Mouse (Mus musculus) left cerebral cortex, adult 2 months (tissue): ENCODE measurements around the gene Ltc4s. TPM values are rescaled to one million over a fixed set of nuclear protein-coding genes. Genes with fewer than 3 reads are reported as not detected.

Source experiments
- DNase-seq, 2 experiments: peaks; one replicate each; pipeline ENCODE4 v3.0.0; 2021 to 2022; ENCODE audit warnings: low spot score in 2 of 2, mixed read lengths in 1 of 2; ENCODE audit errors: extremely low spot score in 1 of 2
- H3K27ac ChIP-seq: fragments of 200-600 bp; 2 replicates; pipeline ENCODE4 v1.8.1; 2022
- H3K4me3 ChIP-seq: fragments of 200-600 bp; 2 replicates; pipeline ENCODE4 v1.8.1; 2022
- CTCF ChIP-seq: fragments of 200-600 bp; IDR thresholded peaks from 2 replicates; pipeline ENCODE4 v1.8.1; 2022; ENCODE audit warnings: antibody characterized with exemption, mild to moderate bottlenecking, moderate library complexity
- intact Hi-C: fragments of 180-260 bp; cut with DNase I; formaldehyde crosslinking; loops from one replicate; pipeline ENCODE4 v1.15.1; 2025
- total RNA-seq, 2 experiments: library from RNA; stranded (reverse); gene quantifications; 2 replicates each; pipeline ENCODE4 v1.2.3; 2021

The Ltc4s gene
- total RNA-seq, 2 experiments from 2014 or later, result 5.9 to 8.7 TPM

GRCm38 (mm10) chr11:50217811-50218210 is 20.6 kb downstream of the Ltc4s start:
- H3K27ac ChIP-seq, result no peak overlapping the region
- TF ChIP-seq CTCF, result no peak
- intact Hi-C loops, result no loop called here
- no peak for DNase-seq
- H3K4me3 ChIP-seq, result no peak overlapping the region

- no peak overlapping the region for H3K4me3 ChIP-seq
- no peak for TF ChIP-seq CTCF
- no peak for DNase-seq
- intact Hi-C loops, result no loop called here
- H3K27ac ChIP-seq, result peak overlapping the region; percentile 16; the same call in 1 of the 2 replicates
Observed at GRCm38 (mm10) chr11:50216724-50217366, 21.6 kb downstream of the Ltc4s start.

- H3K27ac ChIP-seq, result peak overlapping the region; percentile 7; the same call in 1 of the 2 replicates
- no peak; the same call in 1 of the 2 replicates for TF ChIP-seq CTCF
- no peak overlapping the region for H3K4me3 ChIP-seq
- intact Hi-C loops, result no loop called here
- DNase-seq, result no peak
Observed at GRCm38 (mm10) chr11:50215633-50216032, 22.8 kb downstream of the Ltc4s start.

GRCm38 (mm10) chr11:50214631-50215030 is 23.8 kb downstream of the Ltc4s start:
- intact Hi-C loops, result no loop called here
- H3K27ac ChIP-seq, result no peak overlapping the region
- no peak for DNase-seq
- no peak overlapping the region for H3K4me3 ChIP-seq
- no peak; the same call in 1 of the 2 replicates for TF ChIP-seq CTCF

- Histone ChIP-seq H3K4me3 (peak overlapping the region; percentile 26), H3K27ac (peak overlapping the region; percentile 50)
- intact Hi-C loops, result no loop called here
- DNase-seq, result peak in 1 of 2 experiments; percentile 60
- no peak for TF ChIP-seq CTCF
Observed at GRCm38 (mm10) chr11:50212848-50213758, 25.3 kb downstream of the Ltc4s start.

- H3K27ac ChIP-seq, result peak overlapping the region; percentile 50
- DNase-seq, result no peak
- peak overlapping the region; percentile 26; the same call in 1 of the 2 replicates for H3K4me3 ChIP-seq
- TF ChIP-seq CTCF, result no peak
- intact Hi-C loops, result no loop called here
Observed at GRCm38 (mm10) chr11:50212060-50212739, 26.2 kb downstream of the Ltc4s start.

- peak overlapping the region; percentile 92 for H3K4me3 ChIP-seq
- peak overlapping the region; percentile 100 for H3K27ac ChIP-seq
- intact Hi-C loops, result loop anchor here (2.0 kb wide), 1 partner anchor 13 kb away; no protein-coding TSS in a partner anchor
- no peak for TF ChIP-seq CTCF
- DNase-seq, result no peak
Observed at GRCm38 (mm10) chr11:50211322-50212059, 26.9 kb downstream of the Ltc4s start.

- no peak; the same call in 1 of the 2 replicates for TF ChIP-seq CTCF
- H3K4me3 ChIP-seq, result peak within 1 kb of the TSS; percentile 92
- intact Hi-C loops, result loop anchor here (2.0 kb wide), 1 partner anchor 14 kb away; no protein-coding TSS in a partner anchor
- peak; percentile 86 to 87 for DNase-seq
- peak within 1 kb of the TSS; percentile 100 for H3K27ac ChIP-seq
Observed at GRCm38 (mm10) chr11:50210505-50211151, 27.8 kb downstream of the Ltc4s start, which contains the start of the genes Sqstm1 and Mgat4b. Sqstm1 (minus strand) TSS chr11:50210827. Mgat4b (plus strand) TSS chr11:50210890.

- intact Hi-C loops, result loop anchor here (2.0 kb wide), 1 partner anchor 15 kb away; no protein-coding TSS in a partner anchor
- peak overlapping the region; percentile 100 for H3K27ac ChIP-seq
- H3K4me3 ChIP-seq, result peak overlapping the region; percentile 92
- no peak for TF ChIP-seq CTCF
- peak; percentile 75 to 86 for DNase-seq
Observed at GRCm38 (mm10) chr11:50210101-50210504, 28.3 kb downstream of the Ltc4s start.

GRCm38 (mm10) chr11:50208039-50208438 is 30.4 kb downstream of the Ltc4s start:
- no peak for TF ChIP-seq CTCF
- Histone ChIP-seq H3K4me3 (peak overlapping the region; percentile 27), H3K27ac (no peak overlapping the region)
- intact Hi-C loops, result no loop called here
- DNase-seq, result no peak
